Comparison of ENCODE assay signal across 12 mouse cellular contexts in the genomic region with DNA sequence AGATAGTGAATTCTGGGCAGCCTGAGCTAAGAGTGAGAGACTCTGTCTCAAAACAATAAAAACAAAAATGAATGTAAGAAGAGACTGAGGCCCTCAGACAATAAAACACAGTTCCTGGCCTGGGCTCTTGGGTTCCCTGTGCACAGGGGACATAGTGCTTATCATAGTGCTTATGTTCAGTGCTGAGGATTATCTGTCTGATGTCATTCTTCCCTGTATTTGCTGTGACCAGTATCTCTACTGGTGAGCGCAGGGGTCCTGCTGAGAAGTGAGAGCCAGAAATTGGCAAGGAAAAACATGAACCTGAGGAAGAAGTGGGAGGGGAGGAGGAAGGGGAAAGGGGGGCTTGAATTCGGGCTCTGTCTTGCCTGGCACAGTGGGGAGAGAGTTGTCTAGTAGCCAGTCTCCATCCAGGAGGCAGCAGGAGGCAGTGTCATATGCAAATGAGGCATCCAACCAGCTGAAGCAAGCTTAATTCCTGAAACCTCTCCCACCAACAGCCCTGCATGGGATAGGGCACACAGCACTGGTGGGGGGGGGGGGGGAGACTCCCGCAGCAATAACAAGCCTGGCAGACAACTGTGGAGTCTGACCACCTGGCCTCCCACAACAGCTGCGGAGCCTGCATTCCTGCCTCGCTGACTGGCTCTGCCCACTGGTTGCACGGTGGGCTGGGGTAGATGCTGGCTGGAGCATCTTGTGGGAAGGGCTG. TPM values are rescaled to one million over a fixed set of nuclear protein-coding genes. Genes with fewer than 3 reads are reported as not detected.
A peak's percentile ranks its signal among the peaks of the same experiment; 100 is the strongest.
DNase-seq lines count a peak whose midpoint lies in the region; TF ChIP-seq lines count a peak whose summit lies in the region.
"Had no signal": no experiment of that assay in that cellular context is flagged by ENCODE, and none has a peak within 500 bp of the region (broad histone marks: within the 10 kb centered on the region; RNA-seq: fewer than 3 reads in every experiment).

No protein-coding gene starts in this region.

- no peak overlapping the region for H3K4me3 ChIP-seq in C2C12 (ENCODE audit: insufficient read depth, poor library complexity, severe bottlenecking)
- H3K4me3 ChIP-seq in midbrain, embryonic 10.5 days = no peak overlapping the region
- H3K4me3 ChIP-seq: heart, adult 2 months; liver, embryonic 13.5 days had no signal

- peak; percentile 38 for DNase-seq in embryo, embryonic 10.5 days (ENCODE audit: low spot score)
- DNase-seq in forelimb bud, embryonic 11.5 days (ENCODE audit: low read depth, low spot score) = peak; percentile 83
- peak; percentile 24 for DNase-seq in midbrain, embryonic 10.5 days (ENCODE audit: low spot score)
- DNase-seq in spleen, postnatal 4 days (ENCODE audit: low spot score in 2 of 2) = no peak
- DNase-seq in left cerebral cortex, adult 18-20 months (ENCODE audit: low spot score in 2 of 2) = no peak
- DNase-seq in thymus, postnatal 0 days (ENCODE audit: low spot score) = no peak
- DNase-seq in left cerebral cortex, adult 8-10 months (ENCODE audit: low spot score in 2 of 2) = no peak
- DNase-seq: adrenal gland, postnatal 25 days; heart, adult 2 months; liver, embryonic 13.5 days; thymus, postnatal 25 days had no signal

- no peaks in the 10 kb centered on the region for H3K27me3 ChIP-seq in C2C12 (ENCODE audit: control insufficient read depth, insufficient read depth, insufficient read length)
- peaks cover 7% of the 10 kb centered on the region; the same call in 1 of the 2 replicates for H3K27me3 ChIP-seq in midbrain, embryonic 10.5 days (ENCODE audit: low read depth, poor library complexity, severe bottlenecking)

- H3K79me3 ChIP-seq in C2C12 (ENCODE audit: low read depth) = no peaks in the 10 kb centered on the region

- 0 out of 2 replicates have a peak, but pooled peaks cover 5% of the 10 kb centered on the region for H3K9me3 ChIP-seq in midbrain, embryonic 10.5 days (replicated peaks)
- H3K9me3 ChIP-seq: liver, embryonic 13.5 days had no signal

- H3K4me1 ChIP-seq in midbrain, embryonic 10.5 days = peaks cover 28% of the 10 kb centered on the region
- H3K4me1 ChIP-seq: liver, embryonic 13.5 days had no signal

- no peak overlapping the region for H3ac ChIP-seq in C2C12 (ENCODE audit: control insufficient read depth, insufficient read length, low read depth)

- no peaks in the 10 kb centered on the region for H3K36me3 ChIP-seq in C2C12 (ENCODE audit: control insufficient read depth, insufficient read depth)
- H3K36me3 ChIP-seq in midbrain, embryonic 10.5 days = peaks cover 25% of the 10 kb centered on the region; the same call in 1 of the 2 replicates
- H3K36me3 ChIP-seq: liver, embryonic 13.5 days had no signal

- H3K79me2 ChIP-seq in C2C12 (ENCODE audit: control insufficient read depth, insufficient read depth) = no peaks in the 10 kb centered on the region

- TF ChIP-seq CTCF in C2C12 (IDR thresholded peaks at IDR 0.05; ENCODE audit: control insufficient read depth, insufficient read depth, insufficient read length) = no peak

- H3K27ac ChIP-seq in midbrain, embryonic 10.5 days (replicated peaks) = no peak overlapping the region
- H3K27ac ChIP-seq: heart, adult 2 months; liver, embryonic 13.5 days had no signal

- 8% methylated on average over 6 of the region's 6 CpGs for WGBS in midbrain, embryonic 10.5 days

TF ChIP-seq in C2C12, 6 proteins besides CTCF, POLR2A, EP300 and RAD21:
- TF ChIP-seq FOSL1 (IDR thresholded peaks at IDR 0.05; ENCODE audit: insufficient read depth, low read length, poor library complexity, severe bottlenecking) = no peak
- peak; percentile 65 for TF ChIP-seq MYOD1 (IDR thresholded peaks at IDR 0.05; ENCODE audit: control insufficient read depth, insufficient read length, low read depth)

RNA-seq across cellular contexts. Expression of a gene that starts 8.0 kb away (rescaled TPM):
- polyA plus RNA-seq in C2C12 (2012; fragmentation: generic; extraction: Trizol) = 35.6 TPM
- polyA plus RNA-seq in midbrain, embryonic 10.5 days (2016; fragmentation: Nextera tagmentation; extraction: Ambion mirVana) = 72.6 and 85.2 TPM in 2 replicates
- 10 to 100 TPM; 10.7 to 17.5 TPM for total RNA-seq in left cerebral cortex, adult 18-20 months (2021)
- 42.1 and 46.1 TPM in 2 replicates for polyA plus RNA-seq in thymus, postnatal 0 days (2015; fragmentation: Nextera tagmentation; extraction: Ambion mirVana)
- 10 to 100 TPM; 15.8 to 18.8 (median 16.4) TPM for total RNA-seq in left cerebral cortex, adult 8-10 months (2022)

RNA-seq across cellular contexts. Expression of a gene that starts 8.4 kb away (rescaled TPM):
- polyA plus RNA-seq in C2C12 (2012; fragmentation: generic; extraction: Trizol) = 0.01 TPM
- polyA plus RNA-seq in midbrain, embryonic 10.5 days (2016; fragmentation: Nextera tagmentation; extraction: Ambion mirVana) = 5.3 and 7.5 TPM in 2 replicates
- under 1 TPM; 0.19 to 0.21 TPM for total RNA-seq in left cerebral cortex, adult 18-20 months (2021)
- polyA plus RNA-seq in thymus, postnatal 0 days (2015; fragmentation: Nextera tagmentation; extraction: Ambion mirVana) = not detected in 2 replicates
- total RNA-seq in left cerebral cortex, adult 8-10 months (2022) = under 1 TPM; 0.23 to 0.38 (median 0.30) TPM

RNA-seq across cellular contexts. Expression of a gene that starts 29.8 kb away (rescaled TPM):
- 54.4 TPM for polyA plus RNA-seq in C2C12 (2012; fragmentation: generic; extraction: Trizol)
- polyA plus RNA-seq in midbrain, embryonic 10.5 days (2016; fragmentation: Nextera tagmentation; extraction: Ambion mirVana) = 11.4 and 13.0 TPM in 2 replicates
- 10 to 100 TPM; 32.1 to 35.3 TPM for total RNA-seq in left cerebral cortex, adult 18-20 months (2021)
- 36.2 and 37.7 TPM in 2 replicates for polyA plus RNA-seq in thymus, postnatal 0 days (2015; fragmentation: Nextera tagmentation; extraction: Ambion mirVana)
- total RNA-seq in left cerebral cortex, adult 8-10 months (2022) = 10 to 100 TPM; 30.7 to 39.0 (median 36.2) TPM

RNA-seq across cellular contexts. Expression of a gene that starts 34.3 kb away (rescaled TPM):
- 8.2 TPM for polyA plus RNA-seq in C2C12 (2012; fragmentation: generic; extraction: Trizol)
- polyA plus RNA-seq in midbrain, embryonic 10.5 days (2016; fragmentation: Nextera tagmentation; extraction: Ambion mirVana) = 16.4 and 17.4 TPM in 2 replicates
- 10 to 100 TPM in 1 of 2 experiments, 1 to 10 TPM in 1; 6.6 to 10.1 TPM for total RNA-seq in left cerebral cortex, adult 18-20 months (2021)
- polyA plus RNA-seq in thymus, postnatal 0 days (2015; fragmentation: Nextera tagmentation; extraction: Ambion mirVana) = 43.3 and 45.2 TPM in 2 replicates
- total RNA-seq in left cerebral cortex, adult 8-10 months (2022) = 10 to 100 TPM in 2 of 4 experiments, 1 to 10 TPM in 2; 9.1 to 13.5 (median 10.6) TPM

RNA-seq across cellular contexts. Expression of a gene that starts 38.1 kb away (rescaled TPM):
- 2.1 TPM for polyA plus RNA-seq in C2C12 (2012; fragmentation: generic; extraction: Trizol)
- 39.6 and 58.5 TPM in 2 replicates for polyA plus RNA-seq in midbrain, embryonic 10.5 days (2016; fragmentation: Nextera tagmentation; extraction: Ambion mirVana)
- 100 to 1,000 TPM; 137 to 157 TPM for total RNA-seq in left cerebral cortex, adult 18-20 months (2021)
- 10.2 and 10.9 TPM in 2 replicates for polyA plus RNA-seq in thymus, postnatal 0 days (2015; fragmentation: Nextera tagmentation; extraction: Ambion mirVana)
- total RNA-seq in left cerebral cortex, adult 8-10 months (2022) = 100 to 1,000 TPM; 142 to 153 (median 149) TPM

Comparison
In these comparisons a context has a peak if more than half of its experiments do, and no peak if none do; other contexts are left out.
1. DNase-seq: peak in embryo, embryonic 10.5 days (single experiment), forelimb bud, embryonic 11.5 days (single experiment) and midbrain, embryonic 10.5 days (single experiment); none in spleen, postnatal 4 days (0 of 2), left cerebral cortex, adult 18-20 months (0 of 2), thymus, postnatal 0 days (single experiment) and left cerebral cortex, adult 8-10 months (0 of 2).